Mouse (Mus musculus) adrenal gland, postnatal 10 days (tissue): Measurements from ENCODE around the gene BC028528. TPM values are rescaled to one million over a fixed set of nuclear protein-coding genes. Genes with fewer than 3 reads are reported as not detected.
"Not testable (repeated sequence)": the region's sequence is repeated elsewhere in the genome, so short reads cannot be mapped to it uniquely, and the experiment has no call there.

Source experiments
- DNase-seq: peaks from one replicate; pipeline ENCODE4 v3.0.0; 2021; ENCODE audit warnings: mixed read lengths
- long read RNA-seq, 2 experiments: library from polyadenylated mRNA; stranded (forward); transcript quantifications; one replicate each; pipeline ENCODE4 v2.0.0; 2021
- total RNA-seq, 2 experiments: library from RNA; stranded (reverse); gene quantifications; 2 replicates each; pipeline ENCODE4 v1.2.3; 2021

BC028528 gene
- total RNA-seq, result 10 to 100 TPM; 27.7 to 38.8 TPM
- long read RNA-seq, experiment 1, transcript BC028528-201 (6 exons, 752 nt), result minor isoform, 7 of 23 reads
- long read RNA-seq, experiment 1, transcript BC028528-202 (6 exons, 809 nt), result major isoform, 9 of 23 reads
- long read RNA-seq, experiment 1, partial matches to known transcripts, result 3 of 23 reads
- long read RNA-seq, experiment 1, other reads (novel, unspliced or antisense), result 2 of 23 reads
- long read RNA-seq, experiment 2, transcript BC028528-202 (6 exons, 809 nt), result major isoform, 19 of 37 reads
- long read RNA-seq, experiment 2, transcript BC028528-201 (6 exons, 752 nt), result minor isoform, 11 of 37 reads
- long read RNA-seq, experiment 2, partial matches to known transcripts, result 1 of 37 reads
- long read RNA-seq, experiment 2, other reads (novel, unspliced or antisense), result 5 of 37 reads

GRCm38 (mm10) chr3:95891211-95892065 lies at the start of gene BC028528:
TSS of gene BC028528 (minus strand) at chr3:95892005.
- DNase-seq, result peak; percentile 70

GRCm38 (mm10) chr3:95938835-95939234 lies 47.0 kb upstream of the BC028528 start:
- peak; percentile 34 for DNase-seq

- peak; percentile 47 for DNase-seq
Measured at GRCm38 (mm10) chr3:95938217-95938616, 46.4 kb upstream of the BC028528 start.

DNA sequence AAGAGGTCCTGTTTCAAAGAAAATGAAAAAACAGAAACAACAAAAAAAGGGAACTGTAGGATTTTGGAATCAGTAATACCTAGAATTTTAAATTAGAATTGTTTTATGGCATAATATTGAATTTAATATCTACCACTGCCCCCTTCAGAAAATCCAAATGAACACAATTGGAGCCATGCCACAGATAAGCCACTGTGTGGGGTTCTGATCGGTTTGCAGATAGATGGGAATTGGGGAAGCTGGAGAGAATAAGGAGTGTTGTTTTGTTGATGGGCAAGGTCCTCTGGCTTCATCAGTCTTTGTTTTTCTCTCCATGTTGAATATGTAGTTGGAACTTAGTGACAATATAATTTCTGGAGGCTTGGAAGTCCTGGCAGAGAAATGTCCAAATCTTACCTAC lies 42.6 kb upstream of the BC028528 start:
- no peak for DNase-seq

DNA sequence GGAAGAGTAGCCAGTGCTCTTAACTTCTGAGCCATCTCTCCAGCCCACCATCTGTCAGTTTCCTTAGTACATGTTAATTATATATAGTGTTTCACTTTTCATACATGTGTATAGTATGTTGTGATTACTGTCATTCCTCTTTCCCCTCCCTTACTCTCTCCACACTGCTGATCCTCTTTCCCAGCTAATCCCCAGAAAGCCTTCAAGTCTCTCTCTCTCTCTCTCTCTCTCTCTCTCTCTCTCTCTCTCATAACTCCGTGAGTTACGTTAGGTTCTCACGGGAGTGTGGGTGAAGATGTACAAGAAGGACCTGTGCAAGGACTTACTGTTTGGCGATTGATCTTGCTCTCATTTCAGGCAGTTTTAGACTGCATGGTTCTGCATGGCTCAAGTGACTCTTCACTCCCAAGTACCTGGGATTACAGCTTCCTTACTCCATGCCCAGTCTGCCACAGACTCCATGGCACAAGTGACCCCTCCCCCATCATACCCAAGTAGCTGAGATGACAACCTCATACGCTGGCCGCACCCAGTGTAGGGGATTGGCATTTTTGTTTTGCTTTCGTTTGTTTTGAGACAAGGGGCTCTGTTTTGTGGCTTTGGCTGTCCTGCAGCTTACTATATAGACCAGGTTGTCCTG lies 41.4 kb upstream of the BC028528 start:
- DNase-seq, result no peak

DNA sequence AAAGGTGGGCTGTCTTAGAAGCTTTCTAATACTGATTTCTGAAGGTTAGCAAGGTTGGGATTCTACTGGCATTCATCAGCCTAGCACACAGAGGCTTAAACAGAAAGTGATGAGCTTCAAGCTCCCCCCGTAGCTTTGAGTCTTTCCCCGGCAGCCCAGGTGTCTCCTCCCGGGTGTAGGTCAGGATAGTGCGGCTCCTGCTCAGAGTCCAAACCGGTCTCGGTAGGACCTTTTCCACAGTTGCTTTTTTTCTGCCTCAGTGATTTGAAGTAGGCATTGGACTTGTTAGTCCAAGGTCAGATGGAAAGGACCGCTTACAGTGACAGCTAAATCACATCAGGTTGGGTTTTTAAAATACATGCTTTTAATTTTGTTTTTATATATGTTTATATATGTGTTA lies 40.8 kb upstream of the BC028528 start:
- DNase-seq, result no peak

GRCm38 (mm10) chr3:95932157-95932556 lies 40.4 kb upstream of the BC028528 start:
- no peak for DNase-seq

DNA sequence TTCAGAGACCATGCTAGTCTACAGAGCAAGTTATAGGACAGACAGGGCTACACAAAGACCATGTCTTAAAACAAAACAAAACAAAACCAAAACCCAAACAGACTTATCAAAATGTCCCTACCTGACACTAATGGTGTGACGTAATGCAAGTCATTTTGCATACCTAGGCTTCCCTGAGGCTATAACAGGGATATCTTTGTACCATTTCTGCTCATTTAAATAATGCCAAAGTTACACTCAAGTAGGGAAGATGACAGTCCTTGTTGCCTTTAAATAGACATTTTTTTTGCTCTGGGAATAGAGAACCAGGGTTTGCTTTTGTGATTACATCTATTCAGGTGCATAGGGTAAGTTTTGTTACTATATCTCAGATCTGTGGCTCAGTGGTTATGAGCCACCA lies 39.7 kb upstream of the BC028528 start:
- DNase-seq, result no peak

DNA sequence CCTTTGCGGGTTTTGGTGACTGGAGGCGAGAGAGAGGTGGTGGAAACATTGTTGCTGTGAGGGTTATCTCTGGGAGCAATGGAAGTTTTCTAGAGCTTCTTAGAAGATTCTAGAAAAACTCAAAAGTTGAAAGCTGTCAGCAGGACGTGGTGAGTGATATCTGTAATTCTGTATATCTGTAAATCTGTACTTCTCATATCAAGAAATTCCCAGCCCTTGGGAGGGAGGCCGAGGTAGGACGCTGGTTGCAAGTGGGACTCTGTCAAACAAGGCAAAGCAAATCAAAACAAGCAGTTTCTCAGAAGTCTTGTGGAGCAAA lies 38.6 kb upstream of the BC028528 start:
- DNase-seq, result no peak

DNA sequence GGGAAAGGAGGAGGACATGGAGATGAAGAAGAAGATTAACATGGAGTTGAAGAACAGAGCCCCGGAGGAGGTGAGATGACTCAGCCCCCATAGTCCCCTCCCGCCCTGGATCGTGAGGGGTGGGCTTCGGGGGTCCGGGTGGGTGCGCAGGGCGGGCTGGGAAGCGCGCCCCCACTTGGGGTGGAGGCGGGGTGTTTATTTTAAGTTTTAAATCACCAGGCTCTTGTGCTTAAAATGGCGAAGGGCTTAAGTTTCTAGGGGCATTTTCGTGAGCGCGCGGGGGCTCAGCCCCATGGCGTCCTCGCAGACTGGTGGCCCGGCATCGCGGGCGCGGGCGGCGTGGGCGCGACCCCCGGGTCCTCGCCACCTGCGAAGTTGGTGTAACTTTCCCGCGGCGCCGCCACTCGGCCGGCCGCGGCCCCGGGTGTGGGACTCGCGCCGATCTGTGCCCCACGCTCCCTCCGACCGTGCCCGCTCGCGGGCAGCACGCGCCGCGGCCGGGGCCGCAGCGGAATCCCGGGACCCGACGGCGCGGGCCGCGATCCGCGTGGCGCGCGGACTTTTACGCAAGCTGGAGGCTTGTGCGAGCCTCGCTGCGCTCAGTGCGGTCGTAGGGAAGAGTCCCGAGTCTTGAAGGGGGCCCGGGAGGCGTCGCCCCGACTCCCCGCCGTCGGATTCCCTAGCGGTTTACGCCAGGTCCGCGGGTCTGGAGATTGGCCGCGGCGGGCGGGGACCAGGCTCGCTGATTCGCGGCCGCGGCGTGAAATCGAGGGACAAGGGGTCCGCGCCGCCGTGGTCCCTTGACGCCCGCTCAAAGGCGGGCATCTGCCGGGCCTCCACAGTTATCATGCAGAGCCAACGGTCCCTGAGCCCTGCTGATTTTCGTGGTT lies 38.0 kb upstream of the BC028528 start:
- DNase-seq, result peak; percentile 71

DNA sequence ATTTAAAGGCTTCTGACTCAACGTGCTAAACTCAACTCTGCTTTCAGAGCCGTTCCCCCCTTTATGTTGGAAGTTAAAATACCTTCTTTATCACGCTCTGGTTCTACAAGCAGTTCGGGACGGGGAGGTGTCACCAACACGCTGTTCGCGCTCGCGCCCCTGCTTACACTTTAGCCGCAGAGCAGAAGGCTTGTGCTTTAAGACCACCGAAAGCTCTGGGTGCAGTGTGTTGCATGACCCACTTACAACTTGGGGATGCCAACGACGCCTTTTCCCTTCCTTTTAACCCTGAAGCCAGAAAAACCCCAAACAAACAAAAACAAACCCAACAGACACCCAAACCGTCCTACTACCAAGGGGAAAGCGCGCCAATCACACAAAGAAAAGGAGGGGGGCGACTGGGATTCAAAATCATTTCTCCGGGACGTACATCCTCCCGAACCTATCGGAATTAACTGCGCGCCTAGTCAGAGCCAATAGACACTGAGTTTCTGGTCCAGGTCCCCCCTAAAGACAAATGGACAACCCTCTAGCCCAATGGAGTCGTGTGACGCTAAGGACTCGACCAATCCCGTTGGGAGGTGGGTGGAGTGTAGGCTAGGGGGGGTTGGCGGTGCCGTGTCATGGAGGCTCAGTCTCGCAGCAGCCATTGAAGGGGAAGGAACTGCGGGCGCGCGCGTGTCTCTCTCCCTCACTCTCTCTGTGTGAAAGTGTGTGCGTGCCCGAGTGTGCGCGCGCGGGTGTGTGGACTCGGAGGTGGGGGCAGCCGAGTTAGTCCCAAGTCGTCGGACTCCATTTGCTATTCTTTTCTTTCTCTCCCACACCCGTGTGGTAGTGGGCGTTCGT lies 37.1 kb upstream of the BC028528 start, which contains the start of gene Anp32e:
Gene Anp32e, plus strand, starts transcription at position 589 of the 846 bp plus-strand sequence.
- DNase-seq, result peak; percentile 98

- no peak for DNase-seq
Measured at GRCm38 (mm10) chr3:95928261-95928657, 36.5 kb upstream of the BC028528 start.

- no peak for DNase-seq
Measured at GRCm38 (mm10) chr3:95925087-95925486, 33.3 kb upstream of the BC028528 start.

DNA sequence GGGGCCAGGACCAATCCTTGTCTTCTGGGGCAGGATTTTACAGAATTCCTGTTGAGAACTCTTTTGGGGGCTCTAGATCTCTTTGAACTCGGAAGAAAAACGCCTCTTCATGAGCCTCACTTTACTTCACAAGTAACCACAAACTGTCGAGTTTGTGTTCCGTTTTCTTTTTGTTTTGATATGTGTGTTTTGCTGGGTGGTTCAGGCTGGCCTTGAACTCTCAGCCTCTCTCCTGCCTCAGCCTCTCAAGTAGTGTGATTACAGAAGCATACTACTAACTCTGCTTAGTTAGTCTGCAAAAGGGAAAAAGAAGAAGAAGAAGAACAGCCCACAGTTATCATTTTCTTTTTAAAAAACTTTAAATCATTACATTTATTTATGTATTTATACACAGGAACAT lies 32.4 kb upstream of the BC028528 start:
- DNase-seq, result no peak

- DNase-seq, result not testable (repeated sequence)
Measured at GRCm38 (mm10) chr3:95923429-95923828, 31.6 kb upstream of the BC028528 start.

GRCm38 (mm10) chr3:95920532-95920931 lies 28.7 kb upstream of the BC028528 start:
- not testable (repeated sequence) for DNase-seq

DNA sequence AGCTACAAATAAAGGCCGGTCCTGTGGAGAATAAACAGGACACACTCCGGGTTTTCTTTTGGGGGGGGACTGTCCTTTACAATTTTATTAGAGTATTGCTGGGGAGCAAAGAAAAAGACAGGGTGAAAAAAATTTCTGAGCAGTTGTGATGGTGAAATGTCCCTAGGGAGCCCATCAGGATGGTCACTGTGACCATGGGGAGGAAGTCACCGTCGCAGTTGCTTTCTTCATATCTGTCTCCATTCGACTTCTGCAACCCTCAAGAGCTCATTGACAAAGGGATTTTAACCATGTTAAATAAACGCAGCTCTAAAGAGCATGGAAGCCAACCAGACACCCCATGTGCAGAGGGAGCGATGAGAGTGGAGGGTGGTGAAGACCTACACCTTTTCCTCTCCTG lies 25.0 kb upstream of the BC028528 start:
- DNase-seq, result no peak

GRCm38 (mm10) chr3:95914706-95915105 lies 22.9 kb upstream of the BC028528 start:
- no peak for DNase-seq

- DNase-seq, result no peak
Measured at GRCm38 (mm10) chr3:95907613-95908012, 15.8 kb upstream of the BC028528 start.

- peak; percentile 67 for DNase-seq
Measured at GRCm38 (mm10) chr3:95906860-95907259, 15.1 kb upstream of the BC028528 start.
